12 mouse cellular contexts compared by ENCODE assay signal in the genomic region with DNA sequence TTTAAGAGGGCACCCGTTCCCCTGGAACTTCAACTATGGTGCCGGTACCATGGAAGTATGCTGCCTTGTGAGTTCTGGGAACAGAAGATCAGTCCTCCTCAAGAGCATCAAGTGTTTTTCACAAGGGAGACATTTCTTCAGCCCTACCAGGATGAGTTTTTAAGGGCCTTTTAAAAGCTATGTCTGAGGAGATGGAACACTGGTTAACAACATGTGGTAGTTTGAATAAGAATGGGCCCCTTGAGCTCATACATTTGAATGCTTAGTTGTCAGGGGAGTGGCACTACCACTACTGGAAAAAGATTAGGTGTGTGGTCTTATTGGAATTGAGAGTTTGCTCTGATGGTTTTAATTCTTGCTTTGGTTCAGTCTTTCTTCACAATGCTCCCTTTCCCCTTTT.
"Had no signal": no experiment of that assay in that cellular context is flagged by ENCODE, and none has a peak within 500 bp of the region (broad histone marks: within the 10 kb centered on the region; RNA-seq: fewer than 3 reads in every experiment).

No protein-coding gene starts in this region.

- DNase-seq: liver, postnatal 0 days; lung, adult 2 months; lung, postnatal 4 days; midbrain, embryonic 14.5 days; retina, postnatal 1 day; right cerebral cortex, adult 18-20 months; right cerebral cortex, postnatal 14 days; thymus, adult 2 months; thymus, postnatal 25 days; thymus, postnatal 4 days had no signal

- ATAC-seq: liver, postnatal 0 days; lung, postnatal 0 days; midbrain, embryonic 16.5 days had no signal
